Mouse (Mus musculus): ENCODE data around the gene Rfc4. TPM values are rescaled to one million over a fixed set of nuclear protein-coding genes. Genes with fewer than 3 reads are reported as not detected.

Gene Rfc4
- polyA plus RNA-seq, 1 experiment from 2014 or later, result 19.0 TPM

DNA sequence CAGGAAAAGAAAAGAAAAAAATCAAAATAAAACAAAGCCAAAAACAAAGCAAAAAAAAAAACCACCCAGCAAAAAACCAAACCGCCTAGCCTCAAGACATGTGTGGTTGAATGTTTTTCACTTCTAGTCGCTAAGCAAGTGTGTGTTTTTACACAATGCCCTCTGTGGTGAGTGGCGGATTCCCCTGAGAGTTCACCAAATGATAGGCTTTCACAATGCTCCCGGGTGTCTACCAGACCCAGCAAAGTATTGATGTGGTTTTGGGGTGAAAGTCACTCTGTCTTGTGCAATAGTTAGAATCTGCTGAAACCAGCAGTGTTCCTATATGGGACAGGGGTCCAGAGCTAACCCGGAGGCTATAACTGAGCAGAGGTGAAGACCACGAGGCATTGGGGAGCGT, 16.8 kb upstream of the Rfc4 start:
- H3K4me3 ChIP-seq (ENCODE audit: low read depth, low read length), result no peak overlapping the region
- no peak overlapping the region for H3K9ac ChIP-seq (replicated peaks; ENCODE audit: low read depth)
- no peak for TF ChIP-seq CTCF (IDR thresholded peaks at IDR 0.05)
- TF ChIP-seq EP300 (IDR thresholded peaks at IDR 0.05), result no peak
- H3K4me2 ChIP-seq (replicated peaks; ENCODE audit: low read depth, low read length), result no peak overlapping the region
- H3K36me3 ChIP-seq (ENCODE audit: insufficient read depth, low read length), result no peaks in the 10 kb centered on the region
- no peaks in the 10 kb centered on the region for H3K4me1 ChIP-seq (ENCODE audit: insufficient read depth, low read depth, low read length)
- H3K9me3 ChIP-seq (ENCODE audit: low read length), result no peaks in the 10 kb centered on the region
- peak; percentile 23 for DNase-seq (ENCODE audit: low spot score)
- no peak overlapping the region for H3K27ac ChIP-seq (ENCODE audit: low read length)
- ATAC-seq, result no peak
- WGBS, result 87% methylated on average over 7 of the region's 7 CpGs
- H3K27me3 ChIP-seq (replicated peaks; ENCODE audit: insufficient read depth, low read length), result no peaks in the 10 kb centered on the region

DNA sequence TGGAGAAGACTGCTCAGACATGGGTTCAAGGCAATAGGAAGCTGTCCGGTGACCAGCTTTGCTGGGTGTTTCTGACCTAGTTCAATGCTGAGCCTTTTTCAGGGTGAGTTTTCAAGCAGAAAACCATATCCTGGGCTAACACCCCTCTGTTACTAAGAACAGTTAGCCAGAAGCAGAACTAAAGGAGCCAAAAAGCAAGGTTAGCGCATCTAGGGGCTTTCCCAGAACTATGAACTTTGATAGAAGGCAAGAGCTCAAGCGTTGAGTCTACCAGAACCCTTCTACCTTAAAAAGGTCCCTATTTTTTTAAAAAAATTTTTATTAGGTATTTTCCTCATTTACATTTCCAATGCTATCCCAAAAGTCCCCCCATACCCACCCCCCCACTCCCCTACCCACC, 13.4 kb upstream of the Rfc4 start:
- Histone ChIP-seq H3K4me2 (replicated peaks; ENCODE audit: low read depth, low read length) (no peak overlapping the region), H3K36me3 (ENCODE audit: insufficient read depth, low read length) (no peaks in the 10 kb centered on the region), H3K4me3 (ENCODE audit: low read depth, low read length) (no peak overlapping the region), H3K9me3 (ENCODE audit: low read length) (no peaks in the 10 kb centered on the region), H3K27me3 (replicated peaks; ENCODE audit: insufficient read depth, low read length) (no peaks in the 10 kb centered on the region), H3K9ac (replicated peaks; ENCODE audit: low read depth) (no peak overlapping the region), H3K27ac (ENCODE audit: low read length) (no peak overlapping the region), H3K4me1 (ENCODE audit: insufficient read depth, low read depth, low read length) (no peaks in the 10 kb centered on the region)
- no peak for DNase-seq (ENCODE audit: low spot score)
- ATAC-seq, result no peak
- 97% methylated on average over 3 of the region's 3 CpGs for WGBS
- TF ChIP-seq CTCF (IDR thresholded peaks at IDR 0.05) (no peak), EP300 (IDR thresholded peaks at IDR 0.05) (no peak)

DNA sequence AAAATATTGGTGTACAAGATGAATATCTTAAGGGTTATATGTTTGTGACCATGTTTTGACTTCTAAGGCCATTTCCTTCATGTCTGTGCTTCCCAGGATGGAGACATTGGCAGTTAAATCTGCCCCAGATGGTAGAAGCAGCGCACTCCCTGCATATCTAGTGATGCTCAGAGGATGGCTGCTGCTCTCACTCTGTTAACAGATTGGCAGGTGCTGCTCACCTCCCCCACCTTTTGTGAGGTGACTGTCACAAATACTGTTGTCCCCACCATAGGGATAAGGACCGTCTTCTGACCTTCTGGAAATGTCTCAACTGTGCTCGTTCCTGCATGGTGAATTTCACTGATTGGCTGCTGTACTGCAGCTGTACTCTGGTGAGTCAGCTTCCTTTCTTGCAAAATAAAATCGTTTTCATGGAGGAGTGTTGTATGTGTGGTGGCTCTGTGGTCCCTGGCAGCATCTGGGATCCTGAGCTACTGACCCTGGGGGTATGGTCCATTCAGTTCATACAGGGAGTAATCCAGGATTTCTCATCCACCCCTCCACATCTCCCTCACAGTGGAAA, 9.0 kb upstream of the Rfc4 start:
- Histone ChIP-seq H3K9me3 (ENCODE audit: low read length) (no peaks in the 10 kb centered on the region), H3K27me3 (replicated peaks; ENCODE audit: insufficient read depth, low read length) (no peaks in the 10 kb centered on the region), H3K36me3 (ENCODE audit: insufficient read depth, low read length) (no peaks in the 10 kb centered on the region), H3K4me1 (ENCODE audit: insufficient read depth, low read depth, low read length) (no peaks in the 10 kb centered on the region), H3K4me3 (ENCODE audit: low read depth, low read length) (no peak overlapping the region), H3K4me2 (replicated peaks; ENCODE audit: low read depth, low read length) (no peak overlapping the region), H3K27ac (ENCODE audit: low read length) (no peak overlapping the region), H3K9ac (replicated peaks; ENCODE audit: low read depth) (no peak overlapping the region)
- no peak for DNase-seq (ENCODE audit: low spot score)
- TF ChIP-seq CTCF (IDR thresholded peaks at IDR 0.05), result no peak
- TF ChIP-seq EP300 (IDR thresholded peaks at IDR 0.05), result no peak
- 47% methylated on average over 4 of the region's 4 CpGs for WGBS
- ATAC-seq, result no peak

DNA sequence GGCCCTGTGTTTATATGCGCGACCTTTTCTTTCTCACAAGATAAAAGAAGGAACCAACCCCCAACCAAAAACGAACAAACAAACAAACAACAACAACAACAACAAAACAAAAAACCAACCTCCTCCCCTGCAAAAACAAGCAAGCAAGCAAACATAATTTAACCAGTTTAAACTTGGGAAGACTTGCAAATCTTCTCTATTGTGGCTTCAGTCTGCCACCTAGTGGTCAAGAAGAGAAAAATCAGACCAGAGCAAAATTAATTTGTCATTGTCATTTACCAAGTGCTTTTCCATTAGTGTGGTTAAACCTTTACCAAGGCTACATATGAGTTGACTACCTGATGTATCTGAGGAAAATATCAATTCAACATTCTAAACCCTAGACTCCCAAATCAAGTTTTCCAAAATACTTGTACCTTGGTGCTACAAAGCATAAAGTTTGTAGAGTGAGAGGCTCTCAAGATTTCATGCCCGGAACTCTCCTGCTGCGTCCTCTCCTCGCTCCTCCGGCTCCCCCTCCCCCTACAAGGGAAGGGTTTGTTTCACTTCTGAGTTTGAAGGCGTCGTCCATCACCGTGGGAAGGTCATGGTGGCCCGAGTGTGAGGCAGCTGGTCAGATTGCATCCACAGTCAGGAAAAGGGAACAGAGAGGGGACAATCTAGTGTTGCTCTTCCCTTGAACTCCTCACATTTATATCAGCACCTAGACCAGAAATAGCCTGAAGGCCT, 8.0 kb upstream of the Rfc4 start:
- no peak overlapping the region for H3K4me3 ChIP-seq (ENCODE audit: low read depth, low read length)
- H3K4me1 ChIP-seq (ENCODE audit: insufficient read depth, low read depth, low read length), result no peaks in the 10 kb centered on the region
- H3K36me3 ChIP-seq (ENCODE audit: insufficient read depth, low read length), result no peaks in the 10 kb centered on the region
- TF ChIP-seq CTCF (IDR thresholded peaks at IDR 0.05), result peak; percentile 85
- 0 out of 2 replicates have a peak, but pooled peaks have one; percentile 40 for TF ChIP-seq EP300 (IDR thresholded peaks at IDR 0.05)
- 16% methylated on average over 11 of the region's 11 CpGs for WGBS
- H3K9ac ChIP-seq (replicated peaks; ENCODE audit: low read depth), result no peak overlapping the region
- peak; percentile 79 for DNase-seq (ENCODE audit: low spot score)
- H3K27me3 ChIP-seq (replicated peaks; ENCODE audit: insufficient read depth, low read length), result no peaks in the 10 kb centered on the region
- no peak overlapping the region for H3K4me2 ChIP-seq (replicated peaks; ENCODE audit: low read depth, low read length)
- no peak overlapping the region for H3K27ac ChIP-seq (ENCODE audit: low read length)
- H3K9me3 ChIP-seq (ENCODE audit: low read length), result no peaks in the 10 kb centered on the region
- ATAC-seq, result peak; percentile 38; the same call in 1 of the 2 replicates

DNA sequence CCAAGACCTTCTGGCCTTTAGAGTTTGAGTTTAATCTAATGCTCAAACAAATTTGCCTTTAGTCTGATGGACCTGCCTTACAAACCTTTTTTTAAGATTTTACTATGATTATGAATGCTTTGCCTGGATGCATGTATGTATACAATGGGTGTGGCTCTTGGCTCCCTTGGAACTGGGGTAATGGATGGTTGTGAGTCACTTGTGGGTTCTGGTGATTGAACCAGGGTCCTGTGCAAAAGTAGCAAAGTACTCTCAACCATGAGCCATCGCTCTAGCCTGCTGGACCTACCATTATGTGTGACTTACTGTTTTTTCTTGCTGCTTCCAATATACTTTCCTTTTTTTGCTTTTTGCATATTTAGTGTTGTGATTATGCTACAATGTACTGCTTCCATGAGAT, 4.8 kb upstream of the Rfc4 start:
- ATAC-seq, result no peak
- H3K9ac ChIP-seq (replicated peaks; ENCODE audit: low read depth), result no peak overlapping the region
- no peaks in the 10 kb centered on the region for H3K9me3 ChIP-seq (ENCODE audit: low read length)
- no peak overlapping the region for H3K4me3 ChIP-seq (ENCODE audit: low read depth, low read length)
- no peak overlapping the region for H3K4me2 ChIP-seq (replicated peaks; ENCODE audit: low read depth, low read length)
- TF ChIP-seq CTCF (IDR thresholded peaks at IDR 0.05) (no peak), EP300 (IDR thresholded peaks at IDR 0.05) (no peak)
- H3K27me3 ChIP-seq (replicated peaks; ENCODE audit: insufficient read depth, low read length), result no peaks in the 10 kb centered on the region
- no peak overlapping the region for H3K27ac ChIP-seq (ENCODE audit: low read length)
- no peaks in the 10 kb centered on the region; the same call in 1 of the 2 replicates for H3K4me1 ChIP-seq (ENCODE audit: insufficient read depth, low read depth, low read length)
- no peaks in the 10 kb centered on the region for H3K36me3 ChIP-seq (ENCODE audit: insufficient read depth, low read length)
- DNase-seq (ENCODE audit: low spot score), result no peak
- 92% methylated on average over 1 of the region's 1 CpGs for WGBS

DNA sequence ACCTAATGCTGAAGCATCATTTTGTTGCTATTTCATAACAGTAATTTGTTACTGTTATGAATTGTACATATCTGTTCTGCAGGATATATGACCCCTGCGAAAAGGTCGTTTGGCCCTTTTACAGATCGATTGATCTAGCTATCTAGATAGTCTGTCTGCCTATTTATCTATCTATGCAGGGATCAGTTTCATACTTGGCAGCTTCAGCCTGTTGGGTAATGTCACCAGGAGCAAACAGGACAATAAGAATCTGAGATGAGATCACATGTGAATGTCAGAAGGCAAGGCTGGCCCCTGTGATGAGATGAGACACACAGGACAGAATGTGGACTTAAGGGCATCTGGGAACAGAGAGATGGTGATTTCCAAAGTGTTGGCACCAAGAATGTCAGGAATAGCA, 2.8 kb upstream of the Rfc4 start:
- Histone ChIP-seq H3K36me3 (ENCODE audit: insufficient read depth, low read length) (no peaks in the 10 kb centered on the region), H3K9me3 (ENCODE audit: low read length) (no peaks in the 10 kb centered on the region), H3K27ac (ENCODE audit: low read length) (no peak overlapping the region), H3K27me3 (replicated peaks; ENCODE audit: insufficient read depth, low read length) (no peaks in the 10 kb centered on the region), H3K4me3 (ENCODE audit: low read depth, low read length) (no peak overlapping the region), H3K4me1 (ENCODE audit: insufficient read depth, low read depth, low read length) (no peaks in the 10 kb centered on the region; the same call in 1 of the 2 replicates), H3K4me2 (replicated peaks; ENCODE audit: low read depth, low read length) (no peak overlapping the region), H3K9ac (replicated peaks; ENCODE audit: low read depth) (no peak overlapping the region)
- 92% methylated on average over 3 of the region's 3 CpGs for WGBS
- DNase-seq (ENCODE audit: low spot score) (no peak), ATAC-seq (no peak)
- TF ChIP-seq CTCF (IDR thresholded peaks at IDR 0.05) (no peak), EP300 (IDR thresholded peaks at IDR 0.05) (no peak)

All from lung, postnatal 0 days (tissue).